Mouse (Mus musculus) kidney, embryonic 14.5 days (tissue): ENCODE measurements at regions not wholly inside any gene's neighbourhood (a gene's known extent, or its start where the extent isn't known, plus 50 kb on each side); places are given as distances from the start of the nearest gene placed in this dataset.

Source experiments
- ATAC-seq: fragments of 200-750 bp; cut with Nextera tagmentation; 2 replicates; pipeline ENCODE4 v1.8.0; 2017; ENCODE audit warnings: moderate number of reproducible peaks, mild to moderate bottlenecking, moderate TSS enrichment, moderate library complexity; ENCODE audit not compliant: low FRiP score, low TSS enrichment
- H3K27ac ChIP-seq: fragments of 300-500 bp; sonication (generic); 2 replicates; pipeline ENCODE4 v1.5.1; 2014; ENCODE audit warnings: low read depth, mild to moderate bottlenecking, low read length, moderate library complexity, mixed read lengths
- H3K27me3 ChIP-seq: fragments of 300-500 bp; sonication (generic); 2 replicates; pipeline ENCODE4 v1.6.1; 2014; ENCODE audit warnings: mild to moderate bottlenecking, low read length; ENCODE audit not compliant: control insufficient read depth, insufficient read depth
- H3K36me3 ChIP-seq: fragments of 300-500 bp; sonication (generic); 2 replicates; pipeline ENCODE4 v1.6.1; 2014; ENCODE audit warnings: low read length, mixed read lengths; ENCODE audit not compliant: control insufficient read depth, insufficient read depth
- H3K4me1 ChIP-seq: fragments of 300-500 bp; sonication (generic); 2 replicates; pipeline ENCODE4 v1.6.1; 2014; ENCODE audit warnings: low read length, mixed read lengths; ENCODE audit not compliant: control insufficient read depth, insufficient read depth
- H3K4me2 ChIP-seq: fragments of 300-500 bp; sonication (generic); replicated peaks from 2 replicates; pipeline ENCODE4 v1.6.1; 2014; ENCODE audit warnings: low read depth, mild to moderate bottlenecking, low read length
- H3K4me3 ChIP-seq: fragments of 300-500 bp; sonication (generic); 2 replicates; pipeline ENCODE4 v1.5.1; 2014; ENCODE audit warnings: mild to moderate bottlenecking, low read length
- H3K9ac ChIP-seq: fragments of 300-500 bp; sonication (generic); 2 replicates; pipeline ENCODE4 v1.6.1; 2014; ENCODE audit warnings: low read depth, mild to moderate bottlenecking, low read length, moderate library complexity
- H3K9me3 ChIP-seq: fragments of 300-500 bp; sonication (generic); 2 replicates; pipeline ENCODE4 v1.6.1; 2016; ENCODE audit warnings: low read length; ENCODE audit not compliant: control insufficient read depth
- WGBS: fragments of 180-500 bp; shearing (Covaris S2); extraction: QIAGEN DNeasy Blood & Tissue Kit; methylation state at CpG from one replicate; pipeline ENCODE4 v1.1.7; 2014; 5-methylcytosine and 5-hydroxymethylcytosine counted together

- Histone ChIP-seq H3K4me1 (no peaks in the 10 kb centered on the region), H3K27ac (no peak overlapping the region)
- ATAC-seq = no peak
Measured at GRCm38 (mm10) chr14:74350751-74351150, 289.9 kb upstream of the Htr2a start.

GRCm38 (mm10) chr14:74352286-74352685 is 288.4 kb upstream of the Htr2a start:
- H3K36me3 ChIP-seq = no peaks in the 10 kb centered on the region
- no peak for ATAC-seq
- WGBS = 53% methylated on average over 1 of the region's 1 CpGs
- H3K9ac ChIP-seq = no peak overlapping the region
- H3K9me3 ChIP-seq = no peaks in the 10 kb centered on the region
- no peaks in the 10 kb centered on the region for H3K27me3 ChIP-seq
- H3K4me2 ChIP-seq = no peak overlapping the region
- no peak overlapping the region for H3K27ac ChIP-seq
- H3K4me3 ChIP-seq = no peak overlapping the region
- no peaks in the 10 kb centered on the region for H3K4me1 ChIP-seq

More at GRCm38 (mm10) chr14:74350751-74351150, 289.9 kb upstream of the Htr2a start:
- H3K27me3 ChIP-seq = no peaks in the 10 kb centered on the region
- no peak overlapping the region for H3K4me2 ChIP-seq
- H3K9ac ChIP-seq = no peak overlapping the region
- H3K9me3 ChIP-seq = no peaks in the 10 kb centered on the region
- no peak overlapping the region for H3K4me3 ChIP-seq
- no peaks in the 10 kb centered on the region for H3K36me3 ChIP-seq

- Histone ChIP-seq H3K4me1 (no peaks in the 10 kb centered on the region; the same call in 1 of the 2 replicates), H3K36me3 (no peaks in the 10 kb centered on the region), H3K4me2 (no peak overlapping the region), H3K4me3 (no peak overlapping the region), H3K9me3 (no peaks in the 10 kb centered on the region), H3K9ac (no peak overlapping the region), H3K27ac (no peak overlapping the region), H3K27me3 (no peaks in the 10 kb centered on the region; the same call in 1 of the 2 replicates)
- no peak for ATAC-seq
- 75% methylated on average over 5 of the region's 5 CpGs for WGBS
Measured at GRCm38 (mm10) chr14:74358730-74359444, 281.8 kb upstream of the Htr2a start.

- Histone ChIP-seq H3K4me3 (no peak overlapping the region), H3K4me1 (no peaks in the 10 kb centered on the region; the same call in 1 of the 2 replicates), H3K36me3 (no peaks in the 10 kb centered on the region), H3K9me3 (no peaks in the 10 kb centered on the region), H3K27me3 (no peaks in the 10 kb centered on the region; the same call in 1 of the 2 replicates), H3K9ac (no peak overlapping the region), H3K27ac (no peak overlapping the region), H3K4me2 (0 out of 2 replicates have a peak overlapping the region, but pooled peaks have one; percentile 1)
- WGBS = 30% methylated on average over 12 of the region's 12 CpGs
- peak; percentile 82 for ATAC-seq
Measured at GRCm38 (mm10) chr14:74359663-74360552, 280.7 kb upstream of the Htr2a start.

- Histone ChIP-seq H3K36me3 (no peaks in the 10 kb centered on the region), H3K9me3 (no peaks in the 10 kb centered on the region), H3K27ac (no peak overlapping the region), H3K4me2 (no peak overlapping the region), H3K4me3 (no peak overlapping the region), H3K27me3 (no peaks in the 10 kb centered on the region), H3K9ac (no peak overlapping the region), H3K4me1 (no peaks in the 10 kb centered on the region)
- WGBS = 82% methylated on average over 7 of the region's 7 CpGs
- ATAC-seq = no peak
Measured at GRCm38 (mm10) chr14:74384481-74384880, 256.2 kb upstream of the Htr2a start.

- Histone ChIP-seq H3K4me3 (no peak overlapping the region), H3K4me2 (no peak overlapping the region), H3K9ac (no peak overlapping the region), H3K36me3 (no peaks in the 10 kb centered on the region), H3K27me3 (no peaks in the 10 kb centered on the region), H3K27ac (no peak overlapping the region), H3K4me1 (no peaks in the 10 kb centered on the region), H3K9me3 (no peaks in the 10 kb centered on the region)
- WGBS = 61% methylated on average over 2 of the region's 2 CpGs
- peak; percentile 71 for ATAC-seq
Measured at GRCm38 (mm10) chr14:74392419-74392818, 248.2 kb upstream of the Htr2a start.

- WGBS = 82% methylated on average over 3 of the region's 3 CpGs
- H3K27me3 ChIP-seq = no peaks in the 10 kb centered on the region
- no peaks in the 10 kb centered on the region for H3K4me1 ChIP-seq
- no peak overlapping the region for H3K4me3 ChIP-seq
- no peak for ATAC-seq
- H3K36me3 ChIP-seq = no peaks in the 10 kb centered on the region
- no peak overlapping the region for H3K9ac ChIP-seq
- H3K27ac ChIP-seq = no peak overlapping the region
- no peaks in the 10 kb centered on the region for H3K9me3 ChIP-seq
- no peak overlapping the region for H3K4me2 ChIP-seq
Measured at GRCm38 (mm10) chr14:74397202-74397601, 243.4 kb upstream of the Htr2a start.

- Histone ChIP-seq H3K9ac (no peak overlapping the region), H3K4me2 (no peak overlapping the region), H3K9me3 (no peaks in the 10 kb centered on the region), H3K36me3 (no peaks in the 10 kb centered on the region), H3K27ac (no peak overlapping the region), H3K4me1 (no peaks in the 10 kb centered on the region), H3K4me3 (no peak overlapping the region), H3K27me3 (no peaks in the 10 kb centered on the region)
- no peak for ATAC-seq
- 78% methylated on average over 1 of the region's 1 CpGs for WGBS
Measured at GRCm38 (mm10) chr14:74409441-74409840, 231.2 kb upstream of the Htr2a start.

GRCm38 (mm10) chr14:74428226-74428625 is 212.4 kb upstream of the Htr2a start:
- H3K4me2 ChIP-seq = no peak overlapping the region
- ATAC-seq = no peak
- no peaks in the 10 kb centered on the region for H3K27me3 ChIP-seq
- no peak overlapping the region for H3K27ac ChIP-seq
- H3K4me1 ChIP-seq = no peaks in the 10 kb centered on the region
- 83% methylated on average over 3 of the region's 3 CpGs for WGBS
- H3K9ac ChIP-seq = no peak overlapping the region
- no peaks in the 10 kb centered on the region for H3K36me3 ChIP-seq
- no peak overlapping the region for H3K4me3 ChIP-seq
- H3K9me3 ChIP-seq = no peaks in the 10 kb centered on the region
